Mouse (Mus musculus): Measurements from ENCODE around the gene Krt33a. TPM values are rescaled to one million over a fixed set of nuclear protein-coding genes. Genes with fewer than 3 reads are reported as not detected.
A peak's percentile ranks its signal among the peaks of the same experiment; 100 is the strongest.

The Krt33a gene
- polyA plus RNA-seq, 1 experiment, result not detected

- no peak overlapping the region for H3K27ac ChIP-seq (ENCODE audit: control insufficient read depth, insufficient read depth, low read depth, low read length)
- H3K27me3 ChIP-seq (ENCODE audit: control insufficient read depth, insufficient read depth, low read length), result no peaks in the 10 kb centered on the region
- no peaks in the 10 kb centered on the region for H3K4me1 ChIP-seq (ENCODE audit: control insufficient read depth, insufficient read depth, low read length)
- H3K4me3 ChIP-seq (ENCODE audit: control insufficient read depth, low read depth, low read length), result no peak overlapping the region
- peak; percentile 27; the same call in 1 of the 2 replicates for TF ChIP-seq CTCF (IDR thresholded peaks at IDR 0.05; ENCODE audit: control insufficient read depth, insufficient read depth, insufficient replicate concordance, low read depth, low read length)
- no peak for TF ChIP-seq POLR2A (IDR thresholded peaks at IDR 0.05; ENCODE audit: control insufficient read depth, low read depth, low read length)
- H3K36me3 ChIP-seq (ENCODE audit: control insufficient read depth, insufficient read depth, low read length), result no peaks in the 10 kb centered on the region
Measured at GRCm38 (mm10) chr11:99964213-99964612, 51.8 kb downstream of the Krt33a start.

Other genes starting within 250 kb of the Krt33a start
- gene Gm11595, start 243.3 kb downstream of the Krt33a start, polyA plus RNA-seq (2012; rRNA removed), result not detected in 2 replicates
- gene Krtap4-8, start 235.5 kb downstream of the Krt33a start, polyA plus RNA-seq (2012; rRNA removed), result not detected in 2 replicates
- not detected in 2 replicates for gene Krtap4-9, start 231.0 kb downstream of the Krt33a start, polyA plus RNA-seq (2012; rRNA removed)
- gene Gm11596, start 222.7 kb downstream of the Krt33a start, polyA plus RNA-seq (2012; rRNA removed), result not detected in 2 replicates
- gene Gm11569, start 217.3 kb downstream of the Krt33a start, polyA plus RNA-seq (2012; rRNA removed), result not detected in 2 replicates
- not detected in 2 replicates for gene Gm11554, start 211.8 kb downstream of the Krt33a start, polyA plus RNA-seq (2012; rRNA removed)
- 0.14 and 0.28 TPM in 2 replicates for gene Krtap4-13, start 206.3 kb downstream of the Krt33a start, polyA plus RNA-seq (2012; rRNA removed)
- gene Gm11564, start 200.5 kb downstream of the Krt33a start, polyA plus RNA-seq (2012; rRNA removed), result 0.22 and 0.34 TPM in 2 replicates
- gene 2300003K06Rik, start 178.1 kb downstream of the Krt33a start, polyA plus RNA-seq (2012; rRNA removed), result not detected in 2 replicates
- not detected in 2 replicates for gene Krtap4-16, start 164.6 kb downstream of the Krt33a start, polyA plus RNA-seq (2012; rRNA removed)
- gene Gm11568, start 158.3 kb downstream of the Krt33a start, polyA plus RNA-seq (2012; rRNA removed), result not detected in 2 replicates
- gene Gm11559, start 151.7 kb downstream of the Krt33a start, polyA plus RNA-seq (2012; rRNA removed), result not detected in 2 replicates
- gene Krtap9-1, start 142.8 kb downstream of the Krt33a start, polyA plus RNA-seq (2012; rRNA removed), result not detected in 2 replicates
- not detected in 2 replicates for gene Gm11567, start 137.0 kb downstream of the Krt33a start, polyA plus RNA-seq (2012; rRNA removed)
- not detected in 2 replicates for gene Krtap31-1, start 108.3 kb downstream of the Krt33a start, polyA plus RNA-seq (2012; rRNA removed)
- 3.6 and 3.9 TPM in 2 replicates for gene Gm11565, start 101.5 kb downstream of the Krt33a start, polyA plus RNA-seq (2012; rRNA removed)
- not detected in 2 replicates for gene Krtap31-2, start 79.9 kb downstream of the Krt33a start, polyA plus RNA-seq (2012; rRNA removed)
- not detected in 2 replicates for gene Krtap9-5, start 67.7 kb downstream of the Krt33a start, polyA plus RNA-seq (2012; rRNA removed)
- gene Krtap29-1, start 37.2 kb downstream of the Krt33a start, polyA plus RNA-seq (2012; rRNA removed), result 0.24 TPM in 1 of 2 replicates, not detected in the other
- 0.06 and 0.12 TPM in 2 replicates for gene Krtap16-1, start 29.6 kb downstream of the Krt33a start, polyA plus RNA-seq (2012; rRNA removed)
- gene Krtap17-1, start 22.2 kb downstream of the Krt33a start, polyA plus RNA-seq (2012; rRNA removed), result 1.8 and 2.0 TPM in 2 replicates
- not detected in 2 replicates for gene Krt33b, start 13.7 kb upstream of the Krt33a start, polyA plus RNA-seq (2012; rRNA removed)
- gene Krt34, start 25.3 kb upstream of the Krt33a start, polyA plus RNA-seq (2012; rRNA removed), result not detected in 2 replicates
- 0.12 and 0.18 TPM in 2 replicates for gene Krt31, start 34.3 kb upstream of the Krt33a start, polyA plus RNA-seq (2012; rRNA removed)
- gene Krt32, start 72.0 kb upstream of the Krt33a start, polyA plus RNA-seq (2012; rRNA removed), result 1.2 TPM in 1 of 2 replicates, not detected in the other
- 0.17 TPM in 1 of 2 replicates, not detected in the other for gene Krt35, start 80.0 kb upstream of the Krt33a start, polyA plus RNA-seq (2012; rRNA removed)
- gene Krt36, start 89.4 kb upstream of the Krt33a start, polyA plus RNA-seq (2012; rRNA removed), result not detected in 2 replicates
- gene Krt13, start 105.4 kb upstream of the Krt33a start, polyA plus RNA-seq (2012; rRNA removed), result not detected in 2 replicates
- 0.96 and 2.8 TPM in 2 replicates for gene Krt15, start 119.7 kb upstream of the Krt33a start, polyA plus RNA-seq (2012; rRNA removed)
- 0.75 and 10.1 TPM in 2 replicates for gene Krt19, start 132.5 kb upstream of the Krt33a start, polyA plus RNA-seq (2012; rRNA removed)
- not detected in 2 replicates for gene Krt9, start 177.0 kb upstream of the Krt33a start, polyA plus RNA-seq (2012; rRNA removed)
- 1.2 TPM in 1 of 2 replicates, not detected in the other for gene Krt14, start 191.3 kb upstream of the Krt33a start, polyA plus RNA-seq (2012; rRNA removed)
- not detected in 2 replicates for gene Krt16, start 232.7 kb upstream of the Krt33a start, polyA plus RNA-seq (2012; rRNA removed)
- gene Krt17, start 244.8 kb upstream of the Krt33a start, polyA plus RNA-seq (2012; rRNA removed), result not detected in 2 replicates

All from testis, adult 2 months (tissue).